Mouse (Mus musculus) liver, adult 2 months (tissue): ENCODE measurements around the gene Rpia.

ENCODE experiments used
- CTCF ChIP-seq: fragments of 200-500 bp; IDR thresholded peaks from 2 replicates; pipeline ENCODE4 v1.5.1; 2011; ENCODE audit warnings: low read depth, low read length, control low read depth
- POLR2A ChIP-seq: fragments of 200-500 bp; IDR thresholded peaks from 2 replicates; pipeline ENCODE4 v1.6.1; 2011; ENCODE audit warnings: low read length, control low read depth; ENCODE audit not compliant: insufficient read depth; ENCODE audit errors: extremely low read depth

GRCm38 (mm10) chr6:70742833-70743232, 49.2 kb downstream of the Rpia start:
- TF ChIP-seq POLR2A = no peak
- TF ChIP-seq CTCF = no peak
